Mouse (Mus musculus): ENCODE measurements at regions not wholly inside any gene's neighbourhood (a gene's known extent, or its start where the extent isn't known, plus 50 kb on each side); places are given as distances from the start of the nearest gene placed in this dataset.

DNA sequence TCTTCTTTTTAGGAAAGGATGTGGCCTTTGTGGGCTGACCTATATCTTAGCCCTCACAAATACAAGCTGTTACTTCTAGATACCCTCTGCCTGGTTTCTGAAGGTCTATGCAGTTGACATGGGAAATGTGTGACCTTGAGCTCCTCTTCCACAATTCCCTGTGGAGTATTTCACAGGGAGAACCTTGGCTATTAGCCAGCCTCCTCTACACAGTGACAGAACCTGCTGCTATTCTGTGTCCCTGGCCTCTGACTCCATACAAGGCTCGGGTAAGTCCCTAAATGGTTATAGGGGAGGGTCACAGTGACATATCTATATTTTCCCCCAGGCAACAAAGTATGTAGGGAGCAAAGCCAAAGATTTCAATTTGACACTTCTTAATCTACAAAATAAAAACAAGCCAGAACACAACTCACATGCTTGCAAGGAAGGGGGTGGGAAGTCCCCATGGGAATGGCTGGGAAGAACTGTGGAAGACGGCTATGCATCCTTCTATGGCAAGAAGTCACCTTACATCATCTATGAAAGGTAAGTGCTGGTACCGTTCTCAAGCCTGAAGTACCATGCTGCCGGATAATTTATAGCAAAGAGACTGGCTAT lies 221.2 kb upstream of the Id2 start:
- H3K27me3 ChIP-seq (replicated peaks) = no peaks in the 10 kb centered on the region
- WGBS = 71% methylated on average over 4 of the region's 4 CpGs

DNA sequence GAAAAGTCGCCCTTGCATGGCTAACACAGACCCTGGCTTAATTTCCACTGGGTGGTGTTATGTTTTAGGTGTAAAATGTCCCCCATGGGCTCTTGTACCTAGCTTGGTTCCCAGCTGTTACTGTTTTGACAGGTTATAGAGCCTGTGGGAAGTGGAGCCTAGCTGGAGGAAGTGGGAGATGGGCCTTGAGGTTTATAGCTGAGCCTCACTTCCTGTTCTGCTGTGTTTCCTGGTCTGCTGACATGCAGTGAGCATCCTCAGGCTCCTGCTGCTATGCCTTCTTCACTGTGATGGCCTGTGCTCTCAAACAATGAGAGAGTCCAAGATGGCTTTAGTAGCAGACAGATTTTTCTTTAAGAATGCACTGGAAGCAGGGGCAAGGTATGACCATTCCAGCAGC lies 219.0 kb upstream of the Id2 start:
- H3K36me3 ChIP-seq = no peaks in the 10 kb centered on the region
- no peak overlapping the region for H3K9ac ChIP-seq (replicated peaks)
- H3K27ac ChIP-seq (replicated peaks) = no peak overlapping the region
- no peaks in the 10 kb centered on the region for H3K4me1 ChIP-seq
- no peak for ATAC-seq (ENCODE audit: low FRiP score)
- no peak overlapping the region for H3K4me3 ChIP-seq (replicated peaks)
- H3K4me2 ChIP-seq = no peak overlapping the region
- WGBS = 83% methylated on average over 1 of the region's 1 CpGs
- H3K9me3 ChIP-seq (replicated peaks) = no peaks in the 10 kb centered on the region
- H3K27me3 ChIP-seq (replicated peaks) = no peaks in the 10 kb centered on the region

More for the DNA sequence above, 221.2 kb upstream of the Id2 start:
- Histone ChIP-seq H3K9me3 (replicated peaks) (no peaks in the 10 kb centered on the region), H3K9ac (replicated peaks) (no peak overlapping the region), H3K4me3 (replicated peaks) (no peak overlapping the region), H3K27ac (replicated peaks) (no peak overlapping the region), H3K36me3 (no peaks in the 10 kb centered on the region), H3K4me1 (no peaks in the 10 kb centered on the region), H3K4me2 (no peak overlapping the region)
- no peak for ATAC-seq (ENCODE audit: low FRiP score)

DNA sequence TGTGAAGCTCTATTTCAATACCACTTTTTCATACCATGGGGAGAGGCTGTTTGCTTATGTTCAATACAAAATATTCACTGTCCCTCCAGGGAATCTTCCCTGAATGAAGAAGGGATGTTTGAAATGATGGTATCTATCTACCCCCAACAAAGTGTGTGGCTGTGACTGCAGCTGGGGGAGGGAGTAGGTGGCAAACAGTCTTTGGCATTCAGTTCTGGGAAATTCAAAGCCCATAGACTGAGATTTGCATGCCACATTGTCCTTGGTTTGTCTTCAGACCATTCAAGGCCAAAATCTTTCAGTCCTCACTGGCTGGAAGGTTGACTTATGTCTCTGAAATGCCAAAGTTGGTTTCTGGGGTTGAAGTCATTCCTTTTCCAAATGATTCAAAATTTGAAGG lies 216.3 kb upstream of the Id2 start:
- H3K4me1 ChIP-seq = no peaks in the 10 kb centered on the region
- no peaks in the 10 kb centered on the region for H3K36me3 ChIP-seq
- no peak overlapping the region for H3K4me3 ChIP-seq (replicated peaks)
- no peak overlapping the region for H3K27ac ChIP-seq (replicated peaks)
- ATAC-seq (ENCODE audit: low FRiP score) = no peak
- no peaks in the 10 kb centered on the region for H3K27me3 ChIP-seq (replicated peaks)
- no peaks in the 10 kb centered on the region for H3K9me3 ChIP-seq (replicated peaks)
- H3K9ac ChIP-seq (replicated peaks) = no peak overlapping the region
- no peak overlapping the region for H3K4me2 ChIP-seq

GRCm38 (mm10) chr12:25312390-25312789 lies 215.4 kb upstream of the Id2 start:
- Histone ChIP-seq H3K36me3 (no peaks in the 10 kb centered on the region), H3K9ac (replicated peaks) (no peak overlapping the region), H3K4me1 (no peaks in the 10 kb centered on the region), H3K9me3 (replicated peaks) (no peaks in the 10 kb centered on the region), H3K4me3 (replicated peaks) (no peak overlapping the region), H3K4me2 (no peak overlapping the region), H3K27ac (replicated peaks) (no peak overlapping the region), H3K27me3 (replicated peaks) (no peaks in the 10 kb centered on the region)
- WGBS = 89% methylated on average over 2 of the region's 2 CpGs
- no peak for ATAC-seq (ENCODE audit: low FRiP score)

GRCm38 (mm10) chr12:25311728-25312127 lies 214.8 kb upstream of the Id2 start:
- Histone ChIP-seq H3K4me3 (replicated peaks) (no peak overlapping the region), H3K9me3 (replicated peaks) (no peaks in the 10 kb centered on the region), H3K4me1 (no peaks in the 10 kb centered on the region), H3K27me3 (replicated peaks) (no peaks in the 10 kb centered on the region), H3K9ac (replicated peaks) (no peak overlapping the region), H3K4me2 (no peak overlapping the region), H3K27ac (replicated peaks) (no peak overlapping the region), H3K36me3 (no peaks in the 10 kb centered on the region)
- WGBS = 97% methylated on average over 7 of the region's 7 CpGs
- no peak for ATAC-seq (ENCODE audit: low FRiP score)

DNA sequence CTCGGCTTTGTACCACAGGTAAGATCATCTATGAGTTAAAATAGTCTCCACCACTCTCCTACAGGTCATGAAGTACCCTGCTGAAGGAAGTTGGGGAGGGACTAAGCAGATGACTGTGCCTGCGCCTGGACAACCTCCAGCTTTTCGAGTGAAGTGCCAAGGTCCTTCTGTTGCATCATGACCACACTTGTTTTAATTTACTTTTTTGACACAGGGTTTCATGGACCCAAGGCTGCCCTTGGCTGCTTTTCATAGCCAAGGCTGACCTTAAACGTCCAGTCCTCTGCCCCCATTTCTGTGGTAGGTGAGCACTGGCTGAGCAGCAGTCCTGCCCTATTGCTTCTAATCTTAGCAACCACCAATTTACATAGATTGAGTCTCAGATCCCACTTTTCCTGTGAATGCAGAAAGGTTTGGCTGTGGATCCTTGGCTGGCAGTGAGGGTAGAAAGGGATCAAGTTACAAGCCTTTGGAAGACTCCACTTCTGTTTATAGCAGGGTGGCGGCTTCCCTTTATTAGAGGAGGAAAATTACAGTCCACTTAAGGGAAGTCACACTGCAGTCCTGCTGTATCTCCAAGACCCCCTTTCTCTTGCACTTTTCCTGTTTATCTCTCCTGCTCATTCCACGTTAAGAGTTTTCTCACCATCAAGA lies 213.5 kb upstream of the Id2 start:
- H3K27me3 ChIP-seq (replicated peaks) = no peaks in the 10 kb centered on the region
- no peak overlapping the region for H3K4me3 ChIP-seq (replicated peaks)
- H3K9me3 ChIP-seq (replicated peaks) = no peaks in the 10 kb centered on the region
- no peaks in the 10 kb centered on the region for H3K4me1 ChIP-seq
- ATAC-seq (ENCODE audit: low FRiP score) = no peak
- no peak overlapping the region for H3K9ac ChIP-seq (replicated peaks)
- H3K4me2 ChIP-seq = no peak overlapping the region
- H3K27ac ChIP-seq (replicated peaks) = no peak overlapping the region
- 50% methylated on average over 6 of the region's 6 CpGs for WGBS
- H3K36me3 ChIP-seq = no peaks in the 10 kb centered on the region

DNA sequence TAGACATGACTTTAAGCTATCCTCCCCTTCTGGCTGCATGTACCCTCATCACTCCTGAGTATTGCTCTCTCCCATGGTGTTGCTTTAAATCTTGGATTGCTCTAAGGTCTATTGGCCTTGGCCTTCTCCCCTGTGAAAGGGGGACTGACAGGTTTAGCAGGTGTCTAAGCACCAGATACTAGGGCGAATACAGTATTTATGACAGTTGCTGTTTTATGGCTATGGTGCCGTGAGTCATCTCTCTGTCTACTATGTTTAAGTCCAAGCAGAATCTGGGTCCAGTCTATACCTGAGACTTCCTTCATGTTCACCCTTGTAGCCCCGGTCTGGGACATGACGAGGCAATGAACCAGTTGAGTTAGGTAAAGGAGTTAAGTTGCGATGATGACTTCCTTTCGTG lies 212.3 kb upstream of the Id2 start:
- Histone ChIP-seq H3K4me1 (peaks cover under 1% of the 10 kb centered on the region), H3K9ac (replicated peaks) (no peak overlapping the region), H3K9me3 (replicated peaks) (no peaks in the 10 kb centered on the region), H3K36me3 (no peaks in the 10 kb centered on the region), H3K27ac (replicated peaks) (no peak overlapping the region), H3K27me3 (replicated peaks) (no peaks in the 10 kb centered on the region), H3K4me3 (replicated peaks) (no peak overlapping the region), H3K4me2 (no peak overlapping the region)
- WGBS = 97% methylated on average over 6 of the region's 6 CpGs
- no peak for ATAC-seq (ENCODE audit: low FRiP score)

DNA sequence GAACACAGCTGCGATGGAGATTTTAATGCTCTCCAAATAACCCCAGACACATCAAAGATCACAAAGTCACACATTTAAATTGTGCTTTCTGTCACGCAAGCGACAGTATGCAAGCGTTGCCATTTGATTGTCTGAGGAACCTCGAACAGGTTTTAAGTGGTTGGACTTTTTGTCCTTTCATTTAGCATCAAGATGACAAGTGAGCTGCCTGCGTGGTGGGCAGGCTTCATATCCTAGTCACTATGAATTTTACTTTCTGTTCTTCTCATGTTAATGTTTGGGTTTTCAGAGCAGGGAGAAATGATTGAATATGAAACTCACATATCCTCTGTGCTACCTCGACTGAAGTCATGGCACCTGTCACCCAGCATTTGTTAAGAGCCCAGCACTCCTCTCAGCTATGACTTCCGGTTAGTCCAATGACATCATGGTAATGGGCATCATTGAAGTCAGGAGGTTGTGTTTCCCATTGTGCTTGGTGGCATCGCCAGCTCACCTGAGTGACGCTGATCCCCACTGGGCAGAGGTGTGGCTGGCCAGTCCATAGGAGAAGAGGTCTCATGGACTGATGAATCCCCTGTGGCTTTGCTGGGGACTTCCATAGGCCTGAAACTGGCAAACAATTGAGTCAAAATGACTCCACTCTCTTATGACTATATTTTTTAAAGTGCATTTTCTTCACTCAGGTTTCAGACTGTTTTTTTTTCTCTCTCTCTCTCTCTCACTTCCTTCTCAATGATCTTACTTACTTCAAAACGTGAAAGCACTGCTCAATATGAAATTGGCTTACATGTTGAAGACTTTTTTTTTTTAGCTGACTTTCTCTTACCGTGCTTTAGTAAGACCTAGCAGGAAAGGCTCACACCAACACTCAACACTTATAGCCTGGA lies 209.1 kb upstream of the Id2 start:
- H3K36me3 ChIP-seq = no peaks in the 10 kb centered on the region
- WGBS = 86% methylated on average over 12 of the region's 12 CpGs
- H3K9ac ChIP-seq (replicated peaks) = no peak overlapping the region
- H3K9me3 ChIP-seq (replicated peaks) = no peaks in the 10 kb centered on the region
- no peak for ATAC-seq (ENCODE audit: low FRiP score)
- H3K4me3 ChIP-seq (replicated peaks) = no peak overlapping the region
- H3K27ac ChIP-seq (replicated peaks) = no peak overlapping the region
- peaks cover 11% of the 10 kb centered on the region for H3K4me1 ChIP-seq
- no peaks in the 10 kb centered on the region for H3K27me3 ChIP-seq (replicated peaks)
- H3K4me2 ChIP-seq = no peak overlapping the region

GRCm38 (mm10) chr12:25304820-25305511 lies 208.0 kb upstream of the Id2 start:
- Histone ChIP-seq H3K27ac (replicated peaks) (no peak overlapping the region), H3K4me3 (replicated peaks) (no peak overlapping the region), H3K36me3 (no peaks in the 10 kb centered on the region), H3K9ac (replicated peaks) (no peak overlapping the region), H3K27me3 (replicated peaks) (no peaks in the 10 kb centered on the region), H3K9me3 (replicated peaks) (no peaks in the 10 kb centered on the region), H3K4me2 (no peak overlapping the region), H3K4me1 (peaks cover 11% of the 10 kb centered on the region)
- 23% methylated on average over 6 of the region's 6 CpGs for WGBS
- no peak for ATAC-seq (ENCODE audit: low FRiP score)

DNA sequence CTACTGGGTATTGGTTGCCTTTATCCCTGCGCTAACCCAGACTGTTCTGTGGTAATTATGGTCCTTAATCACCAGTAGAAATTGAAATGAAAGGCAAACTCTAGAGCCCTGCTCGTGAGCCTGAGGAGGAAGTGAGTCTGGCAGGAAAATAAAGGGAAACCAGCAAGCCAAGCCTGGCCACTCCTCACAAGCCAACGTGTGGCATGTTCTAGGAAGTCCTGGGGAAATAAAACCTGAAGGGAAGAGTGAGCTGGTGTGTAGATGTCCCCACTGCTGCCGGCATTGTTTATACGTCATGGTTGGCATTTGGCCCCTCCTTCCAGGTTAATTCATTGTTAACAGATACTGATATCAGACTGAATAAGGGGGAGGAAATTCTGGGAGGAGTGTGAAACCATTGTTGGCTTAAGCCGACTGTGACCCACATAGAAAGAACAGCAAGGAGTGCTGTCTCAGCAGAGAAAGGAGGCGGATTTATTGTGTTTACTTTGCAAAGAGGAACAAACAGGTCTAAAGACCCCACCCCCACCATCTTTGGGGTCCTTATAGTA lies 206.6 kb upstream of the Id2 start:
- H3K36me3 ChIP-seq = no peaks in the 10 kb centered on the region
- no peaks in the 10 kb centered on the region for H3K9me3 ChIP-seq (replicated peaks)
- H3K4me3 ChIP-seq (replicated peaks) = no peak overlapping the region
- no peaks in the 10 kb centered on the region for H3K27me3 ChIP-seq (replicated peaks)
- no peak for ATAC-seq (ENCODE audit: low FRiP score)
- H3K9ac ChIP-seq (replicated peaks) = no peak overlapping the region
- H3K27ac ChIP-seq (replicated peaks) = no peak overlapping the region
- peaks cover 11% of the 10 kb centered on the region for H3K4me1 ChIP-seq
- H3K4me2 ChIP-seq = no peak overlapping the region
- WGBS = 29% methylated on average over 7 of the region's 7 CpGs

GRCm38 (mm10) chr12:25300804-25301390 lies 204.0 kb upstream of the Id2 start:
- no peaks in the 10 kb centered on the region for H3K27me3 ChIP-seq (replicated peaks)
- no peak overlapping the region for H3K4me2 ChIP-seq
- H3K27ac ChIP-seq (replicated peaks) = no peak overlapping the region
- H3K9ac ChIP-seq (replicated peaks) = no peak overlapping the region
- WGBS = 67% methylated on average over 9 of the region's 9 CpGs
- H3K9me3 ChIP-seq (replicated peaks) = no peaks in the 10 kb centered on the region
- no peaks in the 10 kb centered on the region for H3K36me3 ChIP-seq
- ATAC-seq (ENCODE audit: low FRiP score) = no peak
- H3K4me1 ChIP-seq = peaks cover 11% of the 10 kb centered on the region
- no peak overlapping the region for H3K4me3 ChIP-seq (replicated peaks)
